Mouse (Mus musculus) v-Abl transformed pro-B cells (cell line): ENCODE measurements at regions not wholly inside any gene's neighbourhood (a gene's known extent, or its start where the extent isn't known, plus 50 kb on each side); places are given as distances from the start of the nearest gene placed in this dataset.

Source experiments
- in situ Hi-C, 2 experiments: fragments of 400-800 bp; cut with MboI; formaldehyde crosslinking; loops; one replicate each; pipeline ENCODE4 v1.15.1; 2025; ENCODE audit not compliant: unreplicated experiment in 2 of 2

GRCm38 (mm10) chr13:57291737-57292490 lies 396.1 kb upstream of the Trpc7 start:
- in situ Hi-C loops, result no loop called here

DNA sequence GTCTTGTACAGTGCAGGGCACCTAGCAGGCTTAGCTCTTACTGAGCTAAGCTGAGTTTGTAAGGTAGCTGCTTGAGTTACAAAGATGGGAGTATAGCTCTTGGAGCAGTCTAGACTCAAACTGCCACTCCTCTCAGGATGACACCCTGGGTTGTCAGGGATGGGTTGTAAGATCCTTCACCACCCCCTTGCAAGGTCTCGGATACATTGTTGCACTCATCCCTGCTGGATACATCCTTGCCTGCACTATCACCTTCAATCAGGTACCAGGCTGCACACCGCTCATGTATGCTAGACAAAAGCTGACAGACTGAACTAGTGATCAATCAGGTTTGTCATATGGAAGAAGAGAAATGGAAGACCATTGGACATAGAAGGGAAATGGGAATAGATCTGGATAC lies 390.4 kb upstream of the Trpc7 start:
- in situ Hi-C loops, result no loop called here

- in situ Hi-C loops, result no loop called here
Measured at GRCm38 (mm10) chr13:57282816-57283215, 387.0 kb upstream of the Trpc7 start.

DNA sequence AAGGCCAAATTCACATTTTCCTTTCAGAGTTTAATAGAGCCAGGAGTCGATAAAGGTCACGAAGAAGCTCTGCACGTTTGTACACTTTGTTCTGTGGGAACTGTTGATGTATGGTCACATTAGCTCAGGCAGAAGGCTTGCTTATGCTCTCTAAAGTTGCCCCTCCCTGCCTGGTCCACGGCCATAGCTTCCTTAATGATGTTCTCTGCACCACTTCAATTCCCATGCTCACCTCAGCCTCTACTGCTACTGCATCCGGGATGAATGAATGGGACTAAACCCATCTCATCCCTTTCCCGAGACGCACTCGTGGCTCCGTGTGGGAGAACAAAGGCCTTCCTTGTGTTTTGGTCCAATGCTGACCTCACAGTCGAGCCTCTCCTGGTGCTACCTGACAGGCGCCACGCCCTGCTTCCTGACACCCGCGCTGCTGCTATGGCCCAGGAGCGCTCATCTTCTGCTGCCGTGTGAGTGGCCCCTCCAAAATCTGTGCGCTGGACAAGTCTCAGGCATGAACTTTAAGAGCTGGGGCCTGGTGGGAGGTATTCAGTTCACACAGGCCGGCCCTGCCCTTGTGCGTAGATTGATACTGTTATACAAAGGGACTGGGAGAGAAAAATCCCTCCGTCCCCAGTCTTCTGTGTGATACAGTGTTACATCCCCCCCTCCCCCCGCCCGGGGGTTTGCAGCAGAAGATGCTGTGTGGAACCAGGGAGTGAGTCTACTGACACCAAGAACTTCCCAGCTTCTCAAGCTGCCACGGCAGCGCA lies 386.3 kb upstream of the Trpc7 start:
- in situ Hi-C loops, result no loop called here

GRCm38 (mm10) chr13:57281504-57281903 lies 385.7 kb upstream of the Trpc7 start:
- in situ Hi-C loops, result no loop called here

DNA sequence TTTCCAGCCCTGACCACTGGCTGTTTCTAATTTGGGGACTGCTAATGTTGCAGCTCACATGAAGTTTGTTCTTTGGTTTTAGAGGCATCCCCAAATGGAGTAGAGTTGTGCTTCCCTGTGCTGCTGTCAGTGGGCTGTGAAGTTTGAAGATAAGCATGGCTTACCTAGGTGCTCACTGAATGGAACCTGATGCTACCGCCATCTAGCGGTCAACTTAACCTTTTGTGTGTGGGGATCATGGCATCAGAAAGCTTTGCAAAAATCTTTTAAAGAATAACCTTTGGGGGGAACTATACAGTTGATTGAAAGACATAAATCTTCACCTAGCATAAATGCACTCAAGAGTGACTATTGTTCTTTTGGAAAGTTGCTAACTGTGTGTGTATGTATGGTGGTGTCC lies 382.8 kb upstream of the Trpc7 start:
- in situ Hi-C loops, result no loop called here

- in situ Hi-C loops, result no loop called here
Measured at GRCm38 (mm10) chr13:57277076-57277475, 381.3 kb upstream of the Trpc7 start.

GRCm38 (mm10) chr13:57275871-57276270 lies 380.1 kb upstream of the Trpc7 start:
- in situ Hi-C loops, result no loop called here

DNA sequence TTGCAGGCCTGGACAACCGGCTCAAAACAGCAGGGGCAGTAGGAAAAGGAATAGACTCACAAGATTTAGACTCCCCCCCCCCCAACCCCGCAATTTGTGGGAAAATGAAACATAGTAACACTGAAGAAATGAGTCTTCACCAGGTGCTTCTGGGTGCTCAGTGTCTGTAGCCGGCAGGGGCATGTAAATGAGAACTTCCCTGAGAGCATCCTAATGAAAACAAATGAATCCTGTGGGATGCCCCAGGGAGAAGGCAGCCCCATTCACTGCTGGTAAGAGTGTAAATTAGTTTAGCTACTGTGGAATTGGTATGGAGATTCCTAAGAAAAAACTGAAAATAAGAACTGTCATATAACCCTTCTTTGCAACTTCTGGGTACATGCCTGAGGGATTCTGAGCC lies 377.8 kb upstream of the Trpc7 start:
- in situ Hi-C loops, result loop anchor here (25.0 kb wide), 3 partner anchors 486 to 986 kb away; partner anchors contain the start of gene Cxcl14 (in 1 of the 2)

GRCm38 (mm10) chr13:57269614-57270013 lies 373.8 kb upstream of the Trpc7 start:
- in situ Hi-C loops, result loop anchor here (10.0 to 25.0 kb wide), 4 partner anchors 482 to 995 kb away; partner anchors contain the start of gene Cxcl14 (in 1 of the 2)

- in situ Hi-C loops, result loop anchor here (5.0 to 25.0 kb wide), 7 partner anchors 473 to 985 kb away; partner anchors contain the start of gene Cxcl14 (in 1 of the 2)
Measured at GRCm38 (mm10) chr13:57259920-57260319, 364.1 kb upstream of the Trpc7 start.

- in situ Hi-C loops, result loop anchor here (10.0 to 25.0 kb wide), 5 partner anchors 472 to 972 kb away; partner anchors contain the start of gene Cxcl14 (in 1 of the 2)
Measured at GRCm38 (mm10) chr13:57259474-57259873, 363.7 kb upstream of the Trpc7 start.

- in situ Hi-C loops, result loop anchor here (10.0 to 25.0 kb wide), 5 partner anchors 469 to 969 kb away; partner anchors contain the start of gene Cxcl14 (in 1 of the 2)
Measured at GRCm38 (mm10) chr13:57255920-57256319, 360.1 kb upstream of the Trpc7 start.

GRCm38 (mm10) chr13:57249851-57250250 lies 354.1 kb upstream of the Trpc7 start:
- in situ Hi-C loops, result loop anchor here (10.0 to 25.0 kb wide), 5 partner anchors 463 to 963 kb away; partner anchors contain the start of gene Cxcl14 (in 1 of the 2)

DNA sequence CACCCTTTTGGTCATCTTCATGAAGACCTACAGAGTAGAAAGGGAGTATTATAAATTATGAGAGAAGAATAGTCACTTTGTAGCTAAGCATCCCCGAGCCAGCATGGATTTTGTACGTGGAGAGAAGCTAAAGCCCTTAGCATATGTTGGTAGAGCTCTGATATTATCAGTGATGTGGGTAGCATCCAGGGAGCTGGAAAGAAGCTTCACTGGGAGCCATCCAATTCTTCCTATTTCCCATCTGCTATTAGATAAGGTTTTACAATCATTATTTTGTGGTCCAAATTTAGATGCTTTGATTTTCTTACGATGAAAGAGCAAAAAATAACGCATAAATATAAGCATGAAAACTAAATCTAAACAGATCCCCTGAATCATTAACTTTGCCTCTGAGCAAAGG lies 353.6 kb upstream of the Trpc7 start:
- in situ Hi-C loops, result no loop called here

GRCm38 (mm10) chr13:57246238-57246963 lies 350.6 kb upstream of the Trpc7 start:
- in situ Hi-C loops, result no loop called here

DNA sequence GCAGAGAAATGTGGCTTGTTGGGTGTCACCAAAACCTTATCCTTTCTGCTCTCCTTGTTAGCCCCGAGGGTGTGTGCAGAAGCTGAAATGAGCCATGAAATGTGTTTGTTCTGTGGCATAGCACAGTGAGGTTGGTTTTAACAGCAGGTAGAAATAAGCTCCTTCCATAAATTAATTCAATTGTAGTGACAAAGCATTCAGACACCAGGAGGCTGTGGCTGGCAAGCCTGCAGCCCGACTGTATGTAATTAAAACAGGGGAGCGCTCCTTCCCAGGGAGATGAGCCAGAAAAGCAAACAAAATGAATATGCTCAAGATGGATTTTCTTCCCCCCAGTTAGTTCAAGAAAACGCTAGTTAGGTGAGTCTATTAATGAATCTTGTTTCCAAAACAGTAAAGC lies 341.1 kb upstream of the Trpc7 start:
- in situ Hi-C loops, result no loop called here

DNA sequence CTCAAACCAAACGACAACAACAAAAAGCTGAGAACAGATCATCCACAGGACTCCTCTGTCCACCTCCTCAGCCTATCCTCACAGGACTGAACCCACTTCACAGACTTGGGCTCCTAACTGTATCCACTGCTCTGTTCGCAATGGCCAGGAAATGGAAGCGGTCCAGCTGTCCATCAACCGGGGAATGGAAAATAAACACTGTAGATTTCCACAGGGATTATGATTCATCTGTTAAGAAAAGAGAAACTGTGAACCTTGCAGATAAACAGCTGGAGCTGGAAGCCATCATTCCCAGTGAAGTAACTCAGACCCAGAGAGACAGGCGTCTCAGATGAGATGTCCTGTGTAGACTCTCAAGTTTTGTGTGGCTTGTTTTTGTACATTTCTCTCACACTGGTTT lies 340.4 kb upstream of the Trpc7 start:
- in situ Hi-C loops, result no loop called here

GRCm38 (mm10) chr13:57232906-57233305 lies 337.1 kb upstream of the Trpc7 start:
- in situ Hi-C loops, result no loop called here

DNA sequence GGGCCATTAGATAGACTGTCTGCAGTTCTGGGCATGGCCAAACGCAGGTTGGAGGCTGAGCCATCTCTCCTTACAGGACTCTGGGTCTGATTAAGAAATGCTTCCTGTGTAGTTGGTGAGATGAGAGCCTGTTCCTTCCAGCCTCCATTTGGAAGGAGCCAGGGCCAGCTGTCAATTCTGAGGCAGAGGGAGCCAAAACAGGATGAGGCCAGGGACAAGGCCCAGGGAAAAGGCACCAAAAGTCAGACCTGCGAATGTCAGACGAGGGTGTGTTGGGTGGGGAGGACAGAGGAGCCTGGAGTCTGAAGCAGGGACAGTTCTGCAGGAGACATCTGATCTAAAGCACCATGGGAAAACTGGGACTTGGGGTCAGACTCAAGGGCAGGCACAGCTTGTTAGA lies 335.9 kb upstream of the Trpc7 start:
- in situ Hi-C loops, result no loop called here

GRCm38 (mm10) chr13:57230253-57230652 lies 334.5 kb upstream of the Trpc7 start:
- in situ Hi-C loops, result no loop called here
